In the genomic region with DNA sequence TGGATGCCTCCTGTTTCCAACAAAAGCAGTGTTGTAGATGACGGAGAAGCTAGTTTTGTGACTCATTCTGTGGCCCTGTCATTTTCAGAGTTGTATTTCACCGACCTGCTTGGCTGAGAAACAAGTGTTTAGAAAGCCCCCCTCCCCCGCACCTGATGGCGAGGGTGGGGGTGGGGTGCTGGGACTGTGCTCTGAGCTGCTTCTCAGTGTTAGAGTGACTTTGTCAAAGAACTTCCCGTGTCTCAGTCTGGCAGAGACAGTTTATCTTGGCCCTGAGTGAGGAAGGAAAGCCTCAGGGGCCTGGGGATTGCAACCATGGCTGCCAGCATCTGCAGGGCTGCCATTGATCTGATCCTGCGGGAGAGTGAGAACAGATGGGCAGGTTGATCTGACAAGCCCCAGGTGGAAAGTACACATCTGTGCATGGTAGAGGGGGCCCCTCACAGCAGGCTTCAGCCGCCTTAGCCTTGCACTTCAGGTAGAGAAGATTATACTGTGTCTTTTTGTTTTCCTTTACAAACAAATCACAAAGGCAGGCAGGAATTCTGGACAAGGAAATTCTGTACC, we compare ENCODE assay signal across 22 mouse cellular contexts. TPM values are rescaled to one million over a fixed set of nuclear protein-coding genes. Genes with fewer than 3 reads are reported as not detected.
DNase-seq lines count a peak whose midpoint lies in the region; ATAC-seq and TF ChIP-seq lines count a peak whose summit lies in the region.
"Had no signal": no experiment of that assay in that cellular context is flagged by ENCODE, and none has a peak within 500 bp of the region (broad histone marks: within the 10 kb centered on the region; RNA-seq: fewer than 3 reads in every experiment).

No protein-coding gene starts in this region.

- no peaks in the 10 kb centered on the region for H3K9me3 ChIP-seq in midbrain, embryonic 11.5 days (ENCODE audit: control insufficient read depth, low read length)
- no peaks in the 10 kb centered on the region for H3K9me3 ChIP-seq in midbrain, embryonic 13.5 days
- no peaks in the 10 kb centered on the region for H3K9me3 ChIP-seq in embryonic facial prominence, embryonic 14.5 days (ENCODE audit: control insufficient read depth, low read length)
- H3K9me3 ChIP-seq in midbrain, postnatal 0 days (ENCODE audit: low read length): no peaks in the 10 kb centered on the region
- H3K9me3 ChIP-seq: lung, embryonic 15.5 days had no signal

- H3K27ac ChIP-seq in midbrain, embryonic 11.5 days (ENCODE audit: low read depth, low read length): no peak overlapping the region
- H3K27ac ChIP-seq in midbrain, embryonic 13.5 days: no peak overlapping the region
- H3K27ac ChIP-seq in embryonic facial prominence, embryonic 14.5 days (replicated peaks; ENCODE audit: low read depth, low read length): no peak overlapping the region
- H3K27ac ChIP-seq in midbrain, postnatal 0 days (ENCODE audit: low read depth, low read length): no peak overlapping the region
- H3K27ac ChIP-seq: lung, embryonic 15.5 days had no signal

- no peak overlapping the region for H3K4me2 ChIP-seq in midbrain, embryonic 11.5 days
- no peak overlapping the region for H3K4me2 ChIP-seq in midbrain, embryonic 13.5 days (replicated peaks)
- no peak overlapping the region for H3K4me2 ChIP-seq in embryonic facial prominence, embryonic 14.5 days (ENCODE audit: low read depth, low read length)
- H3K4me2 ChIP-seq in midbrain, postnatal 0 days (ENCODE audit: low read depth, low read length, poor library complexity, severe bottlenecking): no peak overlapping the region
- H3K4me2 ChIP-seq: liver, embryonic 11.5 days; lung, embryonic 15.5 days had no signal

- peak; percentile 3 for DNase-seq in adrenal gland, postnatal 10 days
- DNase-seq in adrenal gland, adult 8-10 months: no peak
- DNase-seq in midbrain, embryonic 11.5 days (ENCODE audit: low spot score, missing footprints): no peak
- DNase-seq in embryonic facial prominence, embryonic 14.5 days (ENCODE audit: low spot score): peak; percentile 10
- DNase-seq in midbrain, postnatal 0 days (ENCODE audit: low spot score): no peak
- no peak for DNase-seq in gastrocnemius, adult 8-10 months (ENCODE audit: low spot score in 2 of 2)
- DNase-seq in kidney, postnatal 36 days: no peak
- DNase-seq: cerebellum, adult 2 months; forebrain, postnatal 0 days; gastrocnemius, postnatal 14 days; heart, postnatal 10 days; kidney, postnatal 25 days; spleen, adult 18-20 months; thymus, postnatal 14 days had no signal

- H3K27me3 ChIP-seq in midbrain, embryonic 11.5 days (ENCODE audit: control insufficient read depth, insufficient read depth, low read length): no peaks in the 10 kb centered on the region
- no peaks in the 10 kb centered on the region for H3K27me3 ChIP-seq in midbrain, embryonic 13.5 days
- no peaks in the 10 kb centered on the region for H3K27me3 ChIP-seq in embryonic facial prominence, embryonic 14.5 days (replicated peaks; ENCODE audit: control insufficient read depth, insufficient read depth, low read length)
- H3K27me3 ChIP-seq in midbrain, postnatal 0 days (ENCODE audit: insufficient read depth, low read length): no peaks in the 10 kb centered on the region
- H3K27me3 ChIP-seq: lung, embryonic 15.5 days had no signal

- no peaks in the 10 kb centered on the region for H3K4me1 ChIP-seq in midbrain, embryonic 11.5 days (ENCODE audit: control insufficient read depth, insufficient read depth, low read length)
- 0 out of 2 replicates have a peak, but pooled peaks cover 5% of the 10 kb centered on the region for H3K4me1 ChIP-seq in midbrain, embryonic 13.5 days (replicated peaks)
- no peaks in the 10 kb centered on the region for H3K4me1 ChIP-seq in embryonic facial prominence, embryonic 14.5 days (ENCODE audit: control insufficient read depth, insufficient read depth, low read length)
- H3K4me1 ChIP-seq in midbrain, postnatal 0 days (ENCODE audit: insufficient read depth, low read length): no peaks in the 10 kb centered on the region
- H3K4me1 ChIP-seq: lung, embryonic 15.5 days had no signal

- no peak overlapping the region for H3K4me3 ChIP-seq in midbrain, embryonic 11.5 days (ENCODE audit: low read depth, low read length)
- no peak overlapping the region for H3K4me3 ChIP-seq in midbrain, embryonic 13.5 days (replicated peaks)
- H3K4me3 ChIP-seq in embryonic facial prominence, embryonic 14.5 days (ENCODE audit: low read depth, low read length): no peak overlapping the region
- no peak overlapping the region for H3K4me3 ChIP-seq in midbrain, postnatal 0 days (ENCODE audit: low read depth, low read length)
- H3K4me3 ChIP-seq: lung, embryonic 15.5 days had no signal

- TF ChIP-seq CTCF in midbrain, postnatal 0 days (IDR thresholded peaks at IDR 0.05): no peak

- H3K36me3 ChIP-seq in midbrain, embryonic 11.5 days (ENCODE audit: control insufficient read depth, insufficient read depth, low read length): no peaks in the 10 kb centered on the region
- H3K36me3 ChIP-seq in midbrain, embryonic 13.5 days: no peaks in the 10 kb centered on the region
- H3K36me3 ChIP-seq in embryonic facial prominence, embryonic 14.5 days (ENCODE audit: control insufficient read depth, insufficient read depth, low read length): no peaks in the 10 kb centered on the region
- H3K36me3 ChIP-seq in midbrain, postnatal 0 days (ENCODE audit: insufficient read depth, low read length): no peaks in the 10 kb centered on the region
- H3K36me3 ChIP-seq: lung, embryonic 15.5 days had no signal

- no peak overlapping the region for H3K9ac ChIP-seq in midbrain, embryonic 11.5 days (ENCODE audit: low read length)
- H3K9ac ChIP-seq in midbrain, embryonic 13.5 days (replicated peaks): no peak overlapping the region
- no peak overlapping the region for H3K9ac ChIP-seq in embryonic facial prominence, embryonic 14.5 days (ENCODE audit: low read depth, low read length)
- no peak overlapping the region for H3K9ac ChIP-seq in midbrain, postnatal 0 days (replicated peaks; ENCODE audit: low read length, poor library complexity, severe bottlenecking)
- H3K9ac ChIP-seq: forebrain, postnatal 0 days; lung, embryonic 15.5 days had no signal

- 0 out of 2 replicates have a peak, but pooled peaks have one; percentile 46 for ATAC-seq in midbrain, embryonic 11.5 days (ENCODE audit: low FRiP score)
- ATAC-seq in midbrain, embryonic 13.5 days: no peak
- peak; percentile 71 for ATAC-seq in embryonic facial prominence, embryonic 14.5 days (ENCODE audit: low read depth)
- peak; percentile 23; the same call in 1 of the 2 replicates for ATAC-seq in midbrain, postnatal 0 days (ENCODE audit: low FRiP score)
- ATAC-seq: forebrain, postnatal 0 days had no signal

- 45% methylated on average over 7 of the region's 7 CpGs for WGBS in midbrain, embryonic 11.5 days
- WGBS in midbrain, embryonic 13.5 days: 38% methylated on average over 7 of the region's 7 CpGs
- 16% methylated on average over 6 of the region's 7 CpGs for WGBS in embryonic facial prominence, embryonic 14.5 days
- WGBS in midbrain, postnatal 0 days: 32% methylated on average over 7 of the region's 7 CpGs

RNA-seq across cellular contexts. Expression of a gene that starts 9.8 kb away (rescaled TPM):
- 1 to 10 TPM; 7.7 to 7.8 TPM for total RNA-seq in adrenal gland, postnatal 10 days (2021)
- 10 to 100 TPM; 11.7 to 13.7 (median 13.1) TPM for total RNA-seq in adrenal gland, adult 8-10 months (2022)
- polyA plus RNA-seq in midbrain, embryonic 11.5 days (2014; fragmentation: Nextera tagmentation; extraction: Ambion mirVana): 8.1 and 9.7 TPM in 2 replicates
- 18.1 and 21.2 TPM in 2 replicates for polyA plus RNA-seq in midbrain, embryonic 13.5 days (2015; fragmentation: Nextera tagmentation; extraction: Ambion mirVana)
- polyA plus RNA-seq in embryonic facial prominence, embryonic 14.5 days (2014; fragmentation: Nextera tagmentation; extraction: Ambion mirVana): 4.0 and 4.8 TPM in 2 replicates
- 112 and 113 TPM in 2 replicates for total RNA-seq in midbrain, postnatal 0 days (2014; rRNA removed)
- 37.5 and 40.5 TPM in 2 replicates for polyA plus RNA-seq in midbrain, postnatal 0 days (2015; fragmentation: Nextera tagmentation; extraction: Ambion mirVana)
- total RNA-seq in gastrocnemius, adult 8-10 months (2022): under 1 TPM in 3 of 4 experiments, not detected in 1; 0.21 to 0.45 (median 0.34) TPM
- total RNA-seq: megakaryocyte, adult 5-6 weeks had no signal

RNA-seq across cellular contexts. Expression of a gene that starts 27.9 kb away (rescaled TPM):
- not detected for total RNA-seq in adrenal gland, postnatal 10 days (2021)
- not detected for total RNA-seq in adrenal gland, adult 8-10 months (2022)
- polyA plus RNA-seq in midbrain, embryonic 11.5 days (2014; fragmentation: Nextera tagmentation; extraction: Ambion mirVana): not detected in 2 replicates
- polyA plus RNA-seq in midbrain, embryonic 13.5 days (2015; fragmentation: Nextera tagmentation; extraction: Ambion mirVana): not detected in 2 replicates
- polyA plus RNA-seq in embryonic facial prominence, embryonic 14.5 days (2014; fragmentation: Nextera tagmentation; extraction: Ambion mirVana): not detected in 2 replicates
- total RNA-seq in midbrain, postnatal 0 days (2014; rRNA removed): not detected in 2 replicates
- not detected in 2 replicates for polyA plus RNA-seq in midbrain, postnatal 0 days (2015; fragmentation: Nextera tagmentation; extraction: Ambion mirVana)
- total RNA-seq in gastrocnemius, adult 8-10 months (2022): not detected
- total RNA-seq: forebrain, postnatal 0 days; gastrocnemius, postnatal 14 days; heart, postnatal 10 days; layer of hippocampus, postnatal 25 days; left cerebral cortex, postnatal 25 days; megakaryocyte, adult 5-6 weeks had no signal
- polyA plus RNA-seq: forebrain, postnatal 0 days; intestine, embryonic 14.5 days; liver, embryonic 11.5 days; lung, embryonic 15.5 days; stomach, embryonic 16.5 days had no signal

RNA-seq across cellular contexts. Expression of a gene that starts 58.2 kb away (rescaled TPM):
- not detected for total RNA-seq in adrenal gland, postnatal 10 days (2021)
- total RNA-seq in adrenal gland, adult 8-10 months (2022): not detected
- not detected in 2 replicates for polyA plus RNA-seq in midbrain, embryonic 11.5 days (2014; fragmentation: Nextera tagmentation; extraction: Ambion mirVana)
- not detected in 2 replicates for polyA plus RNA-seq in midbrain, embryonic 13.5 days (2015; fragmentation: Nextera tagmentation; extraction: Ambion mirVana)
- polyA plus RNA-seq in embryonic facial prominence, embryonic 14.5 days (2014; fragmentation: Nextera tagmentation; extraction: Ambion mirVana): not detected in 2 replicates
- total RNA-seq in midbrain, postnatal 0 days (2014; rRNA removed): not detected in 2 replicates
- not detected in 2 replicates for polyA plus RNA-seq in midbrain, postnatal 0 days (2015; fragmentation: Nextera tagmentation; extraction: Ambion mirVana)
- total RNA-seq in gastrocnemius, adult 8-10 months (2022): not detected
- total RNA-seq: forebrain, postnatal 0 days; gastrocnemius, postnatal 14 days; heart, postnatal 10 days; layer of hippocampus, postnatal 25 days; left cerebral cortex, postnatal 25 days; megakaryocyte, adult 5-6 weeks had no signal
- polyA plus RNA-seq: cerebellum, adult 2 months; forebrain, postnatal 0 days; intestine, embryonic 14.5 days; liver, embryonic 11.5 days; lung, embryonic 15.5 days; stomach, embryonic 16.5 days had no signal

Comparison
In these comparisons a context has a peak if more than half of its experiments do, and no peak if none do; other contexts are left out.
1. DNase-seq: peak in adrenal gland, postnatal 10 days (single experiment) and embryonic facial prominence, embryonic 14.5 days (single experiment); none in adrenal gland, adult 8-10 months (single experiment), midbrain, embryonic 11.5 days (single experiment), midbrain, postnatal 0 days (single experiment), gastrocnemius, adult 8-10 months (0 of 2) and kidney, postnatal 36 days (0 of 2).
2. RNA of a gene that starts 9.8 kb away (total RNA-seq): 112 to 113 TPM in midbrain, postnatal 0 days, 11.7 to 13.7 TPM in adrenal gland, adult 8-10 months and 7.7 to 7.8 TPM in adrenal gland, postnatal 10 days; 0.21 to 0.45 TPM in gastrocnemius, adult 8-10 months; every median in the first group is over 4 times any median in the second.